Mouse (Mus musculus) CH12.LX (cell line): ENCODE measurements at regions not wholly inside any gene's neighbourhood (a gene's known extent, or its start where the extent isn't known, plus 50 kb on each side); places are given as distances from the start of the nearest gene placed in this dataset.

ENCODE experiments used
- DNase-seq: peaks from one replicate; pipeline ENCODE4 v3.0.0-alpha.2; 2013; ENCODE audit errors: extremely low read depth
- H3K27ac ChIP-seq: 2 replicates; pipeline ENCODE4 v1.5.1; 2012; ENCODE audit warnings: low read depth, mild to moderate bottlenecking, control low read depth, moderate library complexity; ENCODE audit not compliant: insufficient read depth
- H3K27me3 ChIP-seq: replicated peaks from 2 replicates; pipeline ENCODE3; 2012; ENCODE audit warnings: inconsistent platforms
- H3K36me3 ChIP-seq, 2 experiments: replicated peaks in 1 of 2; 2 replicates each; pipeline versions ENCODE3 to v1.6.1; 2012; ENCODE audit warnings: inconsistent platforms in 1 of 2, low read length in 1 of 2, mild to moderate bottlenecking in 1 of 2, mixed read lengths in 1 of 2, moderate library complexity in 1 of 2; ENCODE audit not compliant: control insufficient read depth in 1 of 2, insufficient read depth in 1 of 2
- H3K4me1 ChIP-seq, 2 experiments: 2 replicates each; pipeline ENCODE4 v1.6.1; 2012; ENCODE audit warnings: inconsistent platforms in 1 of 2, moderate library complexity in 1 of 2; ENCODE audit not compliant: insufficient read depth in 2 of 2, control insufficient read depth in 1 of 2
- H3K4me2 ChIP-seq: 2 replicates; pipeline ENCODE4 v1.6.1; 2012; ENCODE audit warnings: low read depth, mild to moderate bottlenecking, control low read depth; ENCODE audit not compliant: poor library complexity, insufficient read depth, severe bottlenecking
- H3K4me3 ChIP-seq, 3 experiments: fragments of 150-350 bp in 1 of 3; sonication (generic) in 1 of 3; replicated peaks in 1 of 3; 2 replicates each; pipeline versions ENCODE3 to v1.5.1; 2011 to 2012; ENCODE audit warnings: low read depth in 2 of 3, low read length in 2 of 3, mild to moderate bottlenecking in 2 of 3, moderate library complexity in 2 of 3, control low read depth in 1 of 3, improper control_type of control experiment in 1 of 3, inconsistent platforms in 1 of 3, mixed read lengths in 1 of 3; ENCODE audit not compliant: poor library complexity in 1 of 3
- H3K79me2 ChIP-seq: replicated peaks from 2 replicates; pipeline ENCODE4 v1.6.1; 2012; ENCODE audit warnings: mild to moderate bottlenecking, moderate library complexity; ENCODE audit not compliant: control insufficient read depth, poor library complexity, insufficient read depth, severe bottlenecking; ENCODE audit errors: extremely low read depth
- H3K9ac ChIP-seq: 2 replicates; pipeline ENCODE4 v1.6.1; 2012; ENCODE audit warnings: low read depth, mild to moderate bottlenecking, control low read depth, moderate library complexity; ENCODE audit not compliant: insufficient read depth
- H3K9me3 ChIP-seq: replicated peaks from 2 replicates; pipeline ENCODE3; 2012; ENCODE audit warnings: low read length, inconsistent platforms, mixed read lengths
- CHD2 ChIP-seq: IDR thresholded peaks from 2 replicates; pipeline ENCODE4 v1.6.1; 2011; ENCODE audit warnings: low read length, improper control_type of control experiment
- CTCF ChIP-seq, 2 experiments: IDR thresholded peaks in 1 of 2; conservative IDR thresholded peaks in 1 of 2; 2 replicates each; pipeline ENCODE4 v1.5.1; 2011 to 2012; ENCODE audit warnings: low read depth in 2 of 2, low read length in 2 of 2, improper control_type of control experiment in 1 of 2, inconsistent platforms in 1 of 2, mild to moderate bottlenecking in 1 of 2, moderate library complexity in 1 of 2
- E2F4 ChIP-seq: IDR thresholded peaks from 2 replicates; pipeline ENCODE4 v1.6.1; 2011; ENCODE audit warnings: low read depth, low read length, improper control_type of control experiment; ENCODE audit not compliant: insufficient replicate concordance
- ETS1 ChIP-seq: conservative IDR thresholded peaks from 2 replicates; pipeline ENCODE4 v1.6.1; 2012; ENCODE audit warnings: low read depth, mild to moderate bottlenecking, inconsistent platforms, low read length, improper control_type of control experiment, moderate library complexity
- MEF2A ChIP-seq: IDR thresholded peaks from 2 replicates; pipeline ENCODE4 v1.6.1; 2014; ENCODE audit warnings: low read depth, mild to moderate bottlenecking, inconsistent platforms, low read length, improper control_type of control experiment, borderline replicate concordance
- MYC ChIP-seq: IDR thresholded peaks from 2 replicates; pipeline ENCODE4 v1.6.1; 2011; ENCODE audit warnings: low read depth, mild to moderate bottlenecking, improper control_type of control experiment, low read length
- RAD21 ChIP-seq: IDR thresholded peaks from 2 replicates; pipeline ENCODE4 v1.6.1; 2011; ENCODE audit warnings: low read depth, mild to moderate bottlenecking, low read length, improper control_type of control experiment, moderate library complexity
- SMC3 ChIP-seq: IDR thresholded peaks from 2 replicates; pipeline ENCODE4 v1.6.1; 2011; ENCODE audit warnings: low read depth, low read length, improper control_type of control experiment
- TBP ChIP-seq: conservative IDR thresholded peaks from 2 replicates; pipeline ENCODE4 v1.6.1; 2011; ENCODE audit warnings: low read depth, low read length, improper control_type of control experiment
- ZKSCAN1 ChIP-seq: IDR thresholded peaks from 2 replicates; pipeline ENCODE4 v1.6.1; 2012; ENCODE audit warnings: low read depth, inconsistent platforms, low read length, improper control_type of control experiment, borderline replicate concordance
- dilution Hi-C: fragments of 300-500 bp; cut with MboI; formaldehyde crosslinking; loops from 2 replicates; pipeline ENCODE4 v1.14.3; 2020; ENCODE audit warnings: low sequenced_read_pairs; ENCODE audit not compliant: extremely low pct_unique_long_range_greater_than_20kb, extremely low pct_ligation_motif_present
- in situ Hi-C: fragments of 300-500 bp; cut with MboI; formaldehyde crosslinking; loops from 3 replicates; pipeline ENCODE4 v1.14.3; 2019; ENCODE audit warnings: low sequenced_read_pairs, low pct_ligation_motif_present, low pct_unique_long_range_greater_than_20kb, mixed read lengths

GRCm38 (mm10) chr13:82092186-82092585 is 309.3 kb downstream of the Cetn3 start:
- Histone ChIP-seq H3K79me2 (no peaks in the 10 kb centered on the region), H3K27ac (no peak overlapping the region), H3K36me3 (no peaks in the 10 kb centered on the region), H3K9me3 (no peaks in the 10 kb centered on the region), H3K27me3 (no peaks in the 10 kb centered on the region), H3K4me3 (no peak overlapping the region), H3K4me1 (peaks cover 0 to 12% of the 10 kb centered on the region in 2 experiments; a peak in 2 of 4 replicates), H3K9ac (no peak overlapping the region), H3K4me2 (no peak overlapping the region)
- dilution Hi-C loops, result no loop called here
- in situ Hi-C loops, result loop anchor here (5.0 kb wide), 1 partner anchor 150 kb away; no protein-coding TSS in a partner anchor
- DNase-seq, result peak; percentile 50
- peak; percentile 46 for TF ChIP-seq RAD21
- TF ChIP-seq CTCF (conservative IDR thresholded peaks at IDR 0.05 in 1 of 2, IDR thresholded peaks at IDR 0.05 in 1 of 2; ENCODE audit: low read depth in 2 of 2, low read length in 2 of 2), result peak; percentile 40 to 73; a peak in 3 of 4 replicates
- TF ChIP-seq ZKSCAN1, result no peak
- peak; percentile 78 for TF ChIP-seq SMC3

- no peaks in the 10 kb centered on the region for H3K9me3 ChIP-seq
- no peak overlapping the region for H3K4me2 ChIP-seq
- TF ChIP-seq TBP (no peak), MYC (no peak), MEF2A (no peak)
- TF ChIP-seq, all 38 proteins: peak for 0
- Histone ChIP-seq H3K79me2 (no peaks in the 10 kb centered on the region), H3K4me3 (no peak overlapping the region), H3K4me1 (no peaks in the 10 kb centered on the region), H3K27ac (no peak overlapping the region), H3K36me3 (no peaks in the 10 kb centered on the region), H3K27me3 (no peaks in the 10 kb centered on the region), H3K9ac (no peak overlapping the region)
- in situ Hi-C loops (no loop called here), dilution Hi-C loops (no loop called here)
- DNase-seq, result no peak
These were observed 323.2 kb downstream of the Cetn3 start for GRCm38 (mm10) chr13:82106032-82106431.

GRCm38 (mm10) chr13:82129777-82130735 is 347.2 kb downstream of the Cetn3 start:
- dilution Hi-C loops, result no loop called here
- no peak for DNase-seq
- H3K9me3 ChIP-seq, result no peaks in the 10 kb centered on the region
- no peak overlapping the region for H3K9ac ChIP-seq
- H3K4me2 ChIP-seq, result no peak overlapping the region
- no peaks in the 10 kb centered on the region for H3K27me3 ChIP-seq
- no peaks in the 10 kb centered on the region for H3K4me1 ChIP-seq
- TF ChIP-seq CHD2 (no peak), SMC3 (no peak), ETS1 (no peak), E2F4 (no peak), MEF2A (no peak)
- TF ChIP-seq, all 38 proteins: peak for 0
- no peaks in the 10 kb centered on the region for H3K36me3 ChIP-seq
- H3K4me3 ChIP-seq, result no peak overlapping the region
- H3K79me2 ChIP-seq, result no peaks in the 10 kb centered on the region
- no peak overlapping the region for H3K27ac ChIP-seq
- in situ Hi-C loops, result no loop called here
